In genomic region chr1:159671181-159671580, GRCm38 (mm10) we compare ENCODE assay signal across 9 mouse cellular contexts.
A peak's percentile ranks its signal among the peaks of the same experiment; 100 is the strongest.
DNase-seq lines count a peak whose midpoint lies in the region; ATAC-seq and TF ChIP-seq lines count a peak whose summit lies in the region.
"Had no signal": no experiment of that assay in that cellular context is flagged by ENCODE, and none has a peak within 500 bp of the region (broad histone marks: within the 10 kb centered on the region; RNA-seq: fewer than 3 reads in every experiment).

No protein-coding gene starts in this region.

- peak overlapping the region; percentile 36; the same call in 1 of the 2 replicates for H3K27ac ChIP-seq in forebrain, embryonic 12.5 days
- no peak overlapping the region for H3K27ac ChIP-seq in forebrain, embryonic 10.5 days
- H3K27ac ChIP-seq in kidney, embryonic 16.5 days (ENCODE audit: low read length), result no peak overlapping the region
- no peak overlapping the region for H3K27ac ChIP-seq in kidney, adult 2 months (ENCODE audit: insufficient read depth, low read depth, low read length)
- peak overlapping the region; percentile 73 for H3K27ac ChIP-seq in hindbrain, embryonic 10.5 days
- peak overlapping the region; percentile 37; the same call in 1 of the 2 replicates for H3K27ac ChIP-seq in midbrain, embryonic 13.5 days

- no peak for ATAC-seq in forebrain, embryonic 12.5 days (ENCODE audit: low FRiP score)
- ATAC-seq in kidney, embryonic 16.5 days (ENCODE audit: low FRiP score, low TSS enrichment), result no peak
- ATAC-seq in midbrain, embryonic 13.5 days, result peak; percentile 31

- no peaks in the 10 kb centered on the region for H3K36me3 ChIP-seq in forebrain, embryonic 12.5 days (replicated peaks)
- H3K36me3 ChIP-seq in forebrain, embryonic 10.5 days (replicated peaks), result no peaks in the 10 kb centered on the region
- no peaks in the 10 kb centered on the region for H3K36me3 ChIP-seq in kidney, embryonic 16.5 days (ENCODE audit: insufficient read depth, low read length)
- H3K36me3 ChIP-seq in kidney, adult 2 months (ENCODE audit: control insufficient read depth, insufficient read depth, low read length), result no peaks in the 10 kb centered on the region
- no peaks in the 10 kb centered on the region for H3K36me3 ChIP-seq in hindbrain, embryonic 10.5 days
- H3K36me3 ChIP-seq in midbrain, embryonic 13.5 days, result no peaks in the 10 kb centered on the region
- H3K36me3 ChIP-seq: G1E had no signal

- peak overlapping the region; percentile 33 for H3K4me2 ChIP-seq in forebrain, embryonic 12.5 days
- H3K4me2 ChIP-seq in kidney, embryonic 16.5 days (replicated peaks; ENCODE audit: low read depth, low read length), result peak overlapping the region; percentile 31; the same call in 1 of the 2 replicates
- peak overlapping the region; percentile 45 for H3K4me2 ChIP-seq in midbrain, embryonic 13.5 days (replicated peaks)

- 83% methylated on average over 8 of the region's 8 CpGs for WGBS in forebrain, embryonic 12.5 days
- WGBS in forebrain, embryonic 10.5 days, result 88% methylated on average over 8 of the region's 8 CpGs
- 78% methylated on average over 8 of the region's 8 CpGs for WGBS in kidney, embryonic 16.5 days
- 78% methylated on average over 8 of the region's 8 CpGs for WGBS in kidney, adult 2 months
- WGBS in hindbrain, embryonic 10.5 days, result 82% methylated on average over 8 of the region's 8 CpGs
- WGBS in midbrain, embryonic 13.5 days, result 79% methylated on average over 8 of the region's 8 CpGs

- no peak overlapping the region for H3K9ac ChIP-seq in forebrain, embryonic 12.5 days
- H3K9ac ChIP-seq in kidney, embryonic 16.5 days (replicated peaks; ENCODE audit: low read length), result no peak overlapping the region
- H3K9ac ChIP-seq in midbrain, embryonic 13.5 days (replicated peaks), result no peak overlapping the region

- no peaks in the 10 kb centered on the region for H3K27me3 ChIP-seq in forebrain, embryonic 12.5 days
- no peaks in the 10 kb centered on the region for H3K27me3 ChIP-seq in forebrain, embryonic 10.5 days (ENCODE audit: poor library complexity, severe bottlenecking)
- no peaks in the 10 kb centered on the region for H3K27me3 ChIP-seq in kidney, embryonic 16.5 days (ENCODE audit: insufficient read depth, low read length)
- H3K27me3 ChIP-seq in kidney, adult 2 months (replicated peaks; ENCODE audit: control insufficient read depth, insufficient read depth, low read length), result no peaks in the 10 kb centered on the region
- H3K27me3 ChIP-seq in hindbrain, embryonic 10.5 days (ENCODE audit: insufficient read depth, poor library complexity, severe bottlenecking), result no peaks in the 10 kb centered on the region
- no peaks in the 10 kb centered on the region for H3K27me3 ChIP-seq in midbrain, embryonic 13.5 days

- H3K4me3 ChIP-seq in forebrain, embryonic 12.5 days (replicated peaks), result no peak overlapping the region
- H3K4me3 ChIP-seq in forebrain, embryonic 10.5 days, result no peak overlapping the region
- no peak overlapping the region for H3K4me3 ChIP-seq in kidney, embryonic 16.5 days (ENCODE audit: low read length)
- no peak overlapping the region for H3K4me3 ChIP-seq in kidney, adult 2 months (ENCODE audit: insufficient read depth, low read depth, low read length)
- no peak overlapping the region for H3K4me3 ChIP-seq in hindbrain, embryonic 10.5 days
- 0 out of 2 replicates have a peak overlapping the region, but pooled peaks have one; percentile 8 for H3K4me3 ChIP-seq in midbrain, embryonic 13.5 days (replicated peaks)

- no peak for TF ChIP-seq POLR2A in kidney, adult 2 months (IDR thresholded peaks at IDR 0.05; ENCODE audit: low read depth, low read length)

- no peak for TF ChIP-seq CTCF in kidney, adult 2 months (conservative IDR thresholded peaks at IDR 0.05; ENCODE audit: insufficient read depth, insufficient read length, low read depth, low read length)

- no peak for DNase-seq in forebrain, embryonic 10.5 days (ENCODE audit: extremely low spot score, low spot score)
- no peak for DNase-seq in kidney, adult 2 months
- no peak for DNase-seq in hindbrain, embryonic 10.5 days (ENCODE audit: low spot score)
- DNase-seq in thymus, adult 18-20 months, result no peak
- DNase-seq in left cerebral cortex, adult 8-10 months (ENCODE audit: low spot score in 2 of 2), result no peak

- peaks cover 14% of the 10 kb centered on the region for H3K4me1 ChIP-seq in forebrain, embryonic 12.5 days
- peaks cover 11% of the 10 kb centered on the region for H3K4me1 ChIP-seq in forebrain, embryonic 10.5 days
- H3K4me1 ChIP-seq in kidney, embryonic 16.5 days (ENCODE audit: insufficient read depth, low read length), result peaks cover 12% of the 10 kb centered on the region
- H3K4me1 ChIP-seq in kidney, adult 2 months (ENCODE audit: control insufficient read depth, insufficient read depth, low read length), result no peaks in the 10 kb centered on the region
- peaks cover 14% of the 10 kb centered on the region for H3K4me1 ChIP-seq in hindbrain, embryonic 10.5 days (replicated peaks)
- peaks cover 15% of the 10 kb centered on the region for H3K4me1 ChIP-seq in midbrain, embryonic 13.5 days (replicated peaks)

- H3K9me3 ChIP-seq in forebrain, embryonic 12.5 days, result no peaks in the 10 kb centered on the region
- no peaks in the 10 kb centered on the region for H3K9me3 ChIP-seq in forebrain, embryonic 10.5 days
- no peaks in the 10 kb centered on the region for H3K9me3 ChIP-seq in kidney, embryonic 16.5 days (ENCODE audit: low read length)
- no peaks in the 10 kb centered on the region for H3K9me3 ChIP-seq in hindbrain, embryonic 10.5 days
- no peaks in the 10 kb centered on the region for H3K9me3 ChIP-seq in midbrain, embryonic 13.5 days
- H3K9me3 ChIP-seq: G1E had no signal

Comparison
In these comparisons a context has a peak if more than half of its experiments do, and no peak if none do; other contexts are left out.
1. H3K27ac ChIP-seq: peak in forebrain, embryonic 12.5 days (single experiment), hindbrain, embryonic 10.5 days (single experiment) and midbrain, embryonic 13.5 days (single experiment); none in forebrain, embryonic 10.5 days (single experiment), kidney, embryonic 16.5 days (single experiment) and kidney, adult 2 months (single experiment).
2. Peak in every context shown above with its lines, with median percentiles within 50 percentile points of each other: H3K4me2 ChIP-seq.